In the genomic region with DNA sequence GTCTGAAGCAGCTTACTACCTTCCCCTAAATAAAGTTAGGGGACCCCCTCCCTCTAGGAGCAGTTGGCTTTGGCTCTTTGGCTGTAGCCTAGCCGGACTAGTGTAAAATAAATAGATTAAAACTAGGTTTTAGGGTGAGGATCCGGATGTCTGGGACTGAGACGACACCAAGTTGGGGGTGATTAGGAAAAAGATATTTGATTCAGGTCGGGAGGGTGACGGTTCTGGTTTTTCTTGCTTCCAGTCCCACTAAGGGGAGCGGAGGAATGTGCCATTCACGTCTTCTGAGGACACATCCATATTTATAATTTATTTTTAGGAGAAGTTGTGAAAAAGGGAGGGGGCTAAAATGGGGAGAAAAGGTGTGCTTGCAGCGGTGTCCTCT, we compare ENCODE assay signal across 8 mouse cellular contexts.
DNase-seq lines count a peak whose midpoint lies in the region; ATAC-seq lines count a peak whose summit lies in the region.

No protein-coding gene starts in this region.

- WGBS in kidney, embryonic 15.5 days: 13% methylated on average over 8 of the region's 8 CpGs
- WGBS in embryonic facial prominence, embryonic 12.5 days: 6% methylated on average over 8 of the region's 8 CpGs
- WGBS in hindbrain, embryonic 16.5 days: 13% methylated on average over 8 of the region's 8 CpGs
- 9% methylated on average over 8 of the region's 8 CpGs for WGBS in midbrain, embryonic 15.5 days

- ATAC-seq in kidney, embryonic 15.5 days (replicated peaks; ENCODE audit: low FRiP score): no peak
- 0 out of 2 replicates have a peak, but pooled peaks have one; percentile 30 for ATAC-seq in embryonic facial prominence, embryonic 12.5 days (ENCODE audit: insufficient number of reproducible peaks, insufficient read depth, low FRiP score, low TSS enrichment)
- ATAC-seq in hindbrain, embryonic 16.5 days: no peak
- ATAC-seq in midbrain, embryonic 15.5 days (replicated peaks): no peak; the same call in 1 of the 2 replicates

- no peak for DNase-seq in kidney, postnatal 4 days
- no peak for DNase-seq in thymus, postnatal 0 days (ENCODE audit: low spot score)
- DNase-seq in frontal cortex, adult 2 months (ENCODE audit: extremely low spot score in 1 of 2, low spot score in 1 of 2): no peak
- no peak for DNase-seq in spleen, postnatal 14 days (ENCODE audit: low spot score in 2 of 2)

- peak overlapping the region; percentile 98 for H3K4me2 ChIP-seq in kidney, embryonic 15.5 days
- peak overlapping the region; percentile 99 for H3K4me2 ChIP-seq in embryonic facial prominence, embryonic 12.5 days (replicated peaks)
- H3K4me2 ChIP-seq in hindbrain, embryonic 16.5 days (ENCODE audit: low read length): peak overlapping the region; percentile 98
- H3K4me2 ChIP-seq in midbrain, embryonic 15.5 days: peak overlapping the region; percentile 99

- peaks cover 31% of the 10 kb centered on the region for H3K27me3 ChIP-seq in kidney, embryonic 15.5 days
- peaks cover 45% of the 10 kb centered on the region for H3K27me3 ChIP-seq in embryonic facial prominence, embryonic 12.5 days
- peaks cover 3% of the 10 kb centered on the region for H3K27me3 ChIP-seq in hindbrain, embryonic 16.5 days (replicated peaks; ENCODE audit: control insufficient read depth, insufficient read depth, low read length)
- H3K27me3 ChIP-seq in midbrain, embryonic 15.5 days (replicated peaks): peaks cover 6% of the 10 kb centered on the region

- no peak overlapping the region for H3K27ac ChIP-seq in kidney, embryonic 15.5 days
- H3K27ac ChIP-seq in embryonic facial prominence, embryonic 12.5 days: no peak overlapping the region
- no peak overlapping the region for H3K27ac ChIP-seq in hindbrain, embryonic 16.5 days (ENCODE audit: low read depth, low read length)
- H3K27ac ChIP-seq in midbrain, embryonic 15.5 days: no peak overlapping the region

- peak overlapping the region; percentile 75 for H3K4me3 ChIP-seq in kidney, embryonic 15.5 days (replicated peaks)
- H3K4me3 ChIP-seq in embryonic facial prominence, embryonic 12.5 days: peak overlapping the region; percentile 82
- H3K4me3 ChIP-seq in hindbrain, embryonic 16.5 days (ENCODE audit: low read length): peak overlapping the region; percentile 75
- peak overlapping the region; percentile 88 for H3K4me3 ChIP-seq in midbrain, embryonic 15.5 days

- peaks cover 25% of the 10 kb centered on the region for H3K4me1 ChIP-seq in kidney, embryonic 15.5 days
- peaks cover 9% of the 10 kb centered on the region; the same call in 1 of the 2 replicates for H3K4me1 ChIP-seq in embryonic facial prominence, embryonic 12.5 days
- peaks cover 15% of the 10 kb centered on the region for H3K4me1 ChIP-seq in hindbrain, embryonic 16.5 days (ENCODE audit: control insufficient read depth, insufficient read depth, low read depth, low read length)
- peaks cover 45% of the 10 kb centered on the region for H3K4me1 ChIP-seq in midbrain, embryonic 15.5 days

- peak overlapping the region; percentile 65 for H3K9ac ChIP-seq in kidney, embryonic 15.5 days
- H3K9ac ChIP-seq in embryonic facial prominence, embryonic 12.5 days: peak overlapping the region; percentile 81
- peak overlapping the region; percentile 86 for H3K9ac ChIP-seq in hindbrain, embryonic 16.5 days (ENCODE audit: low read depth, low read length)
- peak overlapping the region; percentile 87 for H3K9ac ChIP-seq in midbrain, embryonic 15.5 days

- H3K36me3 ChIP-seq in kidney, embryonic 15.5 days: no peaks in the 10 kb centered on the region
- H3K36me3 ChIP-seq in embryonic facial prominence, embryonic 12.5 days: no peaks in the 10 kb centered on the region
- H3K36me3 ChIP-seq in hindbrain, embryonic 16.5 days (ENCODE audit: control insufficient read depth, insufficient read depth, low read length): no peaks in the 10 kb centered on the region
- H3K36me3 ChIP-seq in midbrain, embryonic 15.5 days (replicated peaks): no peaks in the 10 kb centered on the region

- no peaks in the 10 kb centered on the region for H3K9me3 ChIP-seq in kidney, embryonic 15.5 days (replicated peaks)
- H3K9me3 ChIP-seq in embryonic facial prominence, embryonic 12.5 days: no peaks in the 10 kb centered on the region
- no peaks in the 10 kb centered on the region for H3K9me3 ChIP-seq in hindbrain, embryonic 16.5 days (ENCODE audit: control insufficient read depth, low read length)
- H3K9me3 ChIP-seq in midbrain, embryonic 15.5 days: no peaks in the 10 kb centered on the region
